Mouse (Mus musculus) thymus, adult 2 months (tissue): ENCODE measurements at regions not wholly inside any gene's neighbourhood (a gene's known extent, or its start where the extent isn't known, plus 50 kb on each side); places are given as distances from the start of the nearest gene placed in this dataset.

Experiments used
- DNase-seq: peaks from one replicate; pipeline ENCODE4 v3.0.0; 2021
- H3K27ac ChIP-seq: fragments of 200-500 bp; 2 replicates; pipeline ENCODE4 v1.5.1; 2012; ENCODE audit warnings: low read length, control low read depth; ENCODE audit not compliant: control insufficient read depth, insufficient read depth
- H3K27me3 ChIP-seq: fragments of 200-500 bp; 2 replicates; pipeline ENCODE4 v1.6.1; 2012; ENCODE audit warnings: mild to moderate bottlenecking, low read length, moderate library complexity, mixed read lengths; ENCODE audit not compliant: control insufficient read depth, insufficient read depth
- H3K36me3 ChIP-seq: fragments of 200-500 bp; 2 replicates; pipeline ENCODE4 v1.6.1; 2012; ENCODE audit warnings: mild to moderate bottlenecking, low read length, moderate library complexity; ENCODE audit not compliant: control insufficient read depth, insufficient read depth
- H3K4me1 ChIP-seq: fragments of 200-500 bp; replicated peaks from 2 replicates; pipeline ENCODE4 v1.6.1; 2012; ENCODE audit warnings: low read length; ENCODE audit not compliant: control insufficient read depth, insufficient read depth
- H3K4me3 ChIP-seq: fragments of 200-500 bp; 2 replicates; pipeline ENCODE4 v1.5.1; 2012; ENCODE audit warnings: mild to moderate bottlenecking, low read length, control low read depth, moderate library complexity; ENCODE audit not compliant: control insufficient read depth, insufficient read depth
- CTCF ChIP-seq: fragments of 200-500 bp; IDR thresholded peaks from 2 replicates; pipeline ENCODE4 v1.5.1; 2012; ENCODE audit warnings: mild to moderate bottlenecking, control low read depth, low read length, moderate library complexity, borderline replicate concordance; ENCODE audit not compliant: control insufficient read depth, poor library complexity, insufficient read depth; ENCODE audit errors: extremely low read depth
- POLR2A ChIP-seq: fragments of 200-500 bp; IDR thresholded peaks from 2 replicates; pipeline ENCODE4 v1.6.1; 2012; ENCODE audit warnings: mild to moderate bottlenecking, low read length, control low read depth, moderate library complexity; ENCODE audit not compliant: control insufficient read depth, poor library complexity, insufficient read depth; ENCODE audit errors: extremely low read depth
- WGBS: fragments of 180-500 bp; shearing (Covaris S2); methylation state at CpG from one replicate; pipeline ENCODE4 v1.1.7; 2018; 5-methylcytosine and 5-hydroxymethylcytosine counted together

DNA sequence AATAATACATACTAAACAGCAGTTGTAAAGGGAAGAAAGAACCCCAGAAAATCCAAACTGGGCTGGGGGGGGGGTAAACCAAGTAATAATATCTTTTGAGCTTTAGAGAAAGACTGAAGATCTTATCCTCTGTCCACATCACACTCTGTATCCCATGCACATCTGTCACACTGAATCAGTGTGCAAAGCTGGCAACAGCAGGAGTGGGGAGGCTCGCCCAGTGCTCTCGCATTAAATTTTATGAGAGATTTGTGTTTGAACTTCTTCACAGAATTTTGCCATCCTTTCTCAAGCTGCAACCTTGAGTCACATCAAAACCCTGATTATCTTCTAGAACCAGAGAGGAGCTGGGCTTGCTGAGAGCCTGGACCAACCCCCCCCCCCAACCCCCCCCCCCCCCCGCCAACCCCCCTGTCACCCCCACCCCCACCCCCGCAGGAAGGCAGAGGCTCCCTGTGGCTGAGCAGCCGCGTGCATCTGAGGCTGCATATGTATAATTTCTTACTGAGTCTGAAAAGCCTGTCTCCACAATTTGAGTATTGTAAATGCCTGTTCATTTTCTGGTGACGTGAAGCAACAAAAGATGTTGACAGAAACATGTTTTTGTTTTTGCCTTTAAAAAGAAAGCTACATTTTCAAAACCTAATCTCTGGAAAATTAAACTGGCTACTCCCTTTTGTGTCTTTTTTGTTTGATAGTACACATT is 59.0 kb upstream of the Kctd3 start:
- 53% methylated on average over 7 of the region's 7 CpGs for WGBS
- Histone ChIP-seq H3K36me3 (no peaks in the 10 kb centered on the region), H3K27me3 (no peaks in the 10 kb centered on the region), H3K4me3 (no peak overlapping the region), H3K4me1 (no peaks in the 10 kb centered on the region), H3K27ac (no peak overlapping the region)
- no peak for TF ChIP-seq POLR2A
- no peak for TF ChIP-seq CTCF
- no peak for DNase-seq

DNA sequence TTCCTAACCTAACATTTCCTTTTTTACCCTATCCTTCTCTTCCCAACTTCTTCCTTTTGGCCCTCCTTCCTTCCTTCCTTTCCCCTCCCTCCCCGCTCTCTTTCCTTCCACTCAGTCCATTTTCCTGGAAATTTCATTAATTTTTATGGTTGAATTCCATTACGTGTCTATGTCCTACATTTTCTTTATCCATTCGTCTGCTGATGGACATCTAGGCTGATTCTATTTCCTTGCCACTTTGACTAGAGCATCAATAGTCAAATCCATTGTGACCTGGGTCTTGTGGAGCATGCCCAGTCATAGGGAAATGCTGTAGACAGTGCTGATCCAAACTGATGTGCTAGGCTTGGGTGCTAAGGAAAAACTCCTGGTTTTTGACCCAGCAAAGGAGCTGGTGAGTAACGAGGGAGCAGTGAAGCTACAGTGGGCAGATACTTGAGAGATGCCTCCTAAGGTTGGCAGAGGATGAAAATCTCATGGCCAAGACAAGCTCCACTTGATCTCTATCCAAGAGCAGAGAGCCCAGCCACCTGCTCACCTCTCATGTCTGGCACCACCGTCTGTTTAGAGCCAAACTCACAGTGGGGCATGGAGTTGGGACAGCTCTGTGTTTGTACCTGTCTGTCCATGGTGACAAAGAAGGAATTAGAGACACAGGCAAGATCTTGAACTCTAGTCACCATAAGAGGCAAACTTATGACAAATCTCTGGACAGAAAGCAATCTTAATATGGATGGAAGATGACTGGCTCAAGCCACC is 57.7 kb upstream of the Kctd3 start:
- Histone ChIP-seq H3K27me3 (no peaks in the 10 kb centered on the region), H3K4me3 (no peak overlapping the region), H3K27ac (no peak overlapping the region), H3K4me1 (no peaks in the 10 kb centered on the region), H3K36me3 (no peaks in the 10 kb centered on the region)
- no peak for TF ChIP-seq POLR2A
- no peak for TF ChIP-seq CTCF
- no peak for DNase-seq
- 87% methylated on average over 5 of the region's 5 CpGs for WGBS

DNA sequence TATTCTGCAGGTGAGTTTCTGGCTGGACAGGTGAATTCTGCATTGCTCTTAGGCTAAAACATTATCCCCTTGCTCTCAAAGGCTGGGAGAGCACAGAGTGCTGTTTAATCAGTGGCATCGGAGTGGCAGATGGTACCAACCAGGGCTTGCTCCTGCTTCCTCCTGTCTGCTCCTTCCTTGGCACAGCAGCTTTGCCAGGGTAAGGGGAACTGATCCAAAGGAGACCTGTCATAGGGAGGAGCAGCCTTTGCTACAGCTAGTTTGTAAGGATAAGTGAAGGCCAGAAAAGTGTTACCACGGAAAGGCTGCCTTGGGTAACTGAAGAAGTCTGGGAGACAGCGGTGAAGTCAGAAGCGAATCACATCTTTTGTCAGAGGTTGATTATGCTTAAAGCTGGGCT is 57.0 kb upstream of the Kctd3 start:
- H3K4me3 ChIP-seq: no peak overlapping the region
- DNase-seq: no peak
- H3K27ac ChIP-seq: no peak overlapping the region
- no peaks in the 10 kb centered on the region for H3K36me3 ChIP-seq
- H3K4me1 ChIP-seq: no peaks in the 10 kb centered on the region
- no peaks in the 10 kb centered on the region for H3K27me3 ChIP-seq
- 93% methylated on average over 4 of the region's 4 CpGs for WGBS
- TF ChIP-seq CTCF (no peak), POLR2A (no peak)

DNA sequence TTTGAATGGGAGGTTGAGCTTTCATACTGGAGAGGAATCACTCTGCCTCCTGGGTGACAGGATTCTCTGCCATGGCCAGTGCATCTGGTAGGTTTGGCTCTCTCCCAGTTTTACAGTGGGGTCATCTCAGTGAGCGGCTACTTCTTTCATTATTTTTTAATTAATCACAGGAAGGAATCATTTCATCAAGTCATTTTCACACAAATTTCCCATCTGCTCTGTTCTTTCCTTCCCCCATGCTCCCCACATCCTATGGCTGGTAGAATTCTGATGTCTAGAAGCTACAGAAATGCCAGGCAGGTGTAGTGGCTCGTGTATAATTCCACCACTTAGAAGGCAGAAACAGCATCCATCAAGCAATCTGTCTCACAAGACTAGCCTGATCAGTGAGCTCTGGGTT is 56.1 kb upstream of the Kctd3 start:
- Histone ChIP-seq H3K36me3 (no peaks in the 10 kb centered on the region), H3K4me1 (no peaks in the 10 kb centered on the region), H3K27ac (no peak overlapping the region), H3K4me3 (no peak overlapping the region), H3K27me3 (no peaks in the 10 kb centered on the region)
- TF ChIP-seq POLR2A (no peak), CTCF (no peak)
- DNase-seq: no peak
- WGBS: 81% methylated on average over 2 of the region's 2 CpGs

DNA sequence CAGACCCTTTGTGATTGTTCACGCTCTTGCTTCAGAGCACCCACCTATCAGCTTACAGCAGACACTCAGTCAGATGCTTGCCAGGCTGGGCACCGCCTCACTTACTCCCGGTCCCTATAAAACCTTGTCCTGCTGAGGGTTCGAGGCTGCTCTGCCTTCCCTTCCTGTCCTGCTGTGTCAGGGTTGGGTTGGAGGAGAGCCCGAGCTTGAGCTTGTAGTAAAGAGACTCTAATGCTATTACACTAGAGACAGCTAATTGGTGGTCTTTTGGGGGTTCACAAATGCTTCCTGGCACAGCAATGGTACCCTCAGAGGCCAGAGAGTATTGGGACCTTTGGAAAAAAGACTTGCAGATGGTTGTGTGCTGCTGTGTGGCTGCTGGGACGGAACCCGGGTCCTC is 55.6 kb upstream of the Kctd3 start:
- H3K27me3 ChIP-seq: no peaks in the 10 kb centered on the region
- no peak for DNase-seq
- no peaks in the 10 kb centered on the region for H3K36me3 ChIP-seq
- H3K4me1 ChIP-seq: no peaks in the 10 kb centered on the region
- H3K4me3 ChIP-seq: no peak overlapping the region
- TF ChIP-seq POLR2A: no peak
- no peak for TF ChIP-seq CTCF
- H3K27ac ChIP-seq: no peak overlapping the region
- 88% methylated on average over 7 of the region's 7 CpGs for WGBS
